Mouse (Mus musculus) limb, embryonic 15.5 days (tissue): ENCODE data around the gene Olfr1257. TPM values are rescaled to one million over a fixed set of nuclear protein-coding genes. Genes with fewer than 3 reads are reported as not detected.
"Not testable (repeated sequence)": the region's sequence is repeated elsewhere in the genome, so short reads cannot be mapped to it uniquely, and the experiment has no call there.

Experiments
- ATAC-seq: fragments of 200-750 bp; cut with Nextera tagmentation; 2 replicates; pipeline ENCODE4 v1.8.0; 2017; ENCODE audit warnings: low read depth, moderate TSS enrichment; ENCODE audit not compliant: insufficient number of reproducible peaks, low FRiP score, low TSS enrichment
- H3K27ac ChIP-seq: fragments of 300-500 bp; sonication (generic); 2 replicates; pipeline ENCODE4 v1.5.1; 2015; ENCODE audit warnings: moderate library complexity, mild to moderate bottlenecking, inconsistent platforms
- H3K27me3 ChIP-seq: fragments of 300-500 bp; sonication (generic); 2 replicates; pipeline ENCODE4 v1.6.1; 2015; ENCODE audit warnings: inconsistent platforms
- H3K36me3 ChIP-seq: fragments of 300-500 bp; sonication (generic); 2 replicates; pipeline ENCODE4 v1.6.1; 2015; ENCODE audit warnings: inconsistent platforms
- H3K4me1 ChIP-seq: fragments of 300-500 bp; sonication (generic); 2 replicates; pipeline ENCODE4 v1.6.1; 2015; ENCODE audit warnings: inconsistent platforms
- H3K4me2 ChIP-seq: fragments of 300-500 bp; sonication (generic); 2 replicates; pipeline ENCODE4 v1.6.1; 2015; ENCODE audit warnings: mild to moderate bottlenecking, inconsistent platforms
- H3K4me3 ChIP-seq: fragments of 300-500 bp; sonication (generic); 2 replicates; pipeline ENCODE4 v1.5.1; 2015; ENCODE audit warnings: mild to moderate bottlenecking, inconsistent platforms
- H3K9ac ChIP-seq: fragments of 300-500 bp; sonication (generic); 2 replicates; pipeline ENCODE4 v1.6.1; 2015; ENCODE audit warnings: inconsistent platforms
- H3K9me3 ChIP-seq: fragments of 300-500 bp; sonication (generic); 2 replicates; pipeline ENCODE4 v1.6.1; 2016; ENCODE audit warnings: inconsistent platforms
- WGBS: fragments of 180-500 bp; shearing (Covaris S2); methylation state at CpG from one replicate; pipeline ENCODE4 v1.1.7; 2015; 5-methylcytosine and 5-hydroxymethylcytosine counted together
- polyA plus RNA-seq: library from polyadenylated mRNA; unstranded; fragments of >200 nt; fragmentation: Nextera tagmentation; extraction: Ambion mirVana; gene quantifications from 2 replicates; pipeline ENCODE4 v1.2.1, GENCODE M21; 2015

Olfr1257 gene
- not detected in 2 replicates for polyA plus RNA-seq

DNA sequence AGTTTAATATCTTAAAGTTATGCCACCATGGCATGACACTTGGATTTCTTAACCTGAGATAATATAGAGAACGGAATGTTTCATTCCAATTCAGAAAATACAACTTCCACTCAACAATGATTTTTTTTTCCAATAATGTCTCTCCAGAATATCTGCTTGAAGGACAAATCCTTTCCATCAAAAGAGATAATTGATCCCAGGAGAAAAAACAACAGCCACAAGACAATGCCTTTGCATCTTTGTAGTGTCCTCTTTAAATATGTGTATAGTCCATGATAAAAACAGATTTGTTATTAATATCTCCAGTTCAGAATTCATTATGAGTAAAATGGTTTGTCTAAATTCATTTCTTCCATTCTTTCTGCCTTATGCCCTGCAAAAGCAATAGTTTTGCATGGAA, at the start of gene Olfr1257:
Gene Olfr1257, plus strand, starts transcription at position 301 of the 400 bp plus-strand sequence.
- Histone ChIP-seq H3K4me2 (no peak within 1 kb of the TSS), H3K36me3 (no peaks in the 10 kb centered on the region), H3K9me3 (no peaks in the 10 kb centered on the region), H3K4me1 (no peaks in the 10 kb centered on the region), H3K9ac (no peak within 1 kb of the TSS), H3K4me3 (no peak within 1 kb of the TSS), H3K27ac (no peak within 1 kb of the TSS), H3K27me3 (no peaks in the 10 kb centered on the region)
- 83% methylated on average over 1 of the region's 1 CpGs for WGBS
- ATAC-seq: no peak

DNA sequence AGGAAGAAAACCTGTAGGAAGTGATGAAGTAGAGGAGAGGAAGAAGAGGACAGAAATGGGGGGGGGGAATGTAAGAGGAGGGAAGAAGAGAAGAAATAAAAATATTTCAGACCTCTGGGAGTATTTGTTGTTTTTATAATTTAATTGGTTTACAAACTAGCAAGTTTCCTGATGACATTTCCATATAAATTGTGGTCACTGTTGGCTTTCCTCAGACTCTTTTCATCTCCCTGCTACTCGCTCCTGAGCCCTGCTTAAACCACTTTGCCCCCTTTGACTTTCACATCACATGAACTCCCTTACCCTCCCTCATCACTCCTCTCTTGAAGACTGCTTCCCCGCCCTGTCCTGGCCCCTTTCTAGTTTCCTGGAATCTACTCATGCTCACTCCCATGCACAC, 36.8 kb upstream of the Olfr1257 start, which contains the start of gene Olfr1256:
Gene Olfr1256, minus strand, starts transcription at position 101 of the 400 bp plus-strand sequence.
- Histone ChIP-seq H3K36me3 (no peaks in the 10 kb centered on the region), H3K4me2 (no peak within 1 kb of the TSS), H3K9ac (no peak within 1 kb of the TSS), H3K27ac (no peak within 1 kb of the TSS), H3K27me3 (no peaks in the 10 kb centered on the region), H3K9me3 (no peaks in the 10 kb centered on the region), H3K4me3 (no peak within 1 kb of the TSS), H3K4me1 (no peaks in the 10 kb centered on the region)
- 50% methylated on average over 2 of the region's 2 CpGs for WGBS
- no peak for ATAC-seq

DNA sequence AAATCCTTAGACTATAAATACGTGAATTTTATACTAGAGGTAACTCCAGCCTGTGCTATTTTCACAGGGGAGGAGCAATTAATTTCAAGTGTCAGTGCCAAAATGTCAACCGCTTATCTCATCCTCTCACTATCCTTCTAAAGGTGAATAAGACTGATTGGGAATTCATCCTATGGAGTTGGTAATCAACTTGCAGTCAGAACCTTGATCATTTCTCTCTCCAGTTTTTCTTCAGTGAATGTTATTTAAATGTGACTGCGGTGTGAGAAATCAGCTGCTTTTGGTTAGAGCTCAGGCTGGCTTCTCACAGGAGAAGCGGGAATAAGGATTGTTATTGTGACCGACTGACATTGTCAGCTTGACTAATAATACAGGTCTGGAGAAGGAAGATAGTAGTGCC, 30.1 kb upstream of the Olfr1257 start, which contains the start of gene Olfr48:
Gene Olfr48, minus strand, starts transcription at position 101 of the 400 bp plus-strand sequence.
- Histone ChIP-seq H3K27ac (no peak within 1 kb of the TSS), H3K9me3 (no peaks in the 10 kb centered on the region), H3K36me3 (no peaks in the 10 kb centered on the region), H3K27me3 (no peaks in the 10 kb centered on the region), H3K4me2 (no peak within 1 kb of the TSS), H3K9ac (no peak within 1 kb of the TSS), H3K4me3 (no peak within 1 kb of the TSS), H3K4me1 (no peaks in the 10 kb centered on the region)
- ATAC-seq: no peak
- WGBS: 79% methylated on average over 5 of the region's 5 CpGs

DNA sequence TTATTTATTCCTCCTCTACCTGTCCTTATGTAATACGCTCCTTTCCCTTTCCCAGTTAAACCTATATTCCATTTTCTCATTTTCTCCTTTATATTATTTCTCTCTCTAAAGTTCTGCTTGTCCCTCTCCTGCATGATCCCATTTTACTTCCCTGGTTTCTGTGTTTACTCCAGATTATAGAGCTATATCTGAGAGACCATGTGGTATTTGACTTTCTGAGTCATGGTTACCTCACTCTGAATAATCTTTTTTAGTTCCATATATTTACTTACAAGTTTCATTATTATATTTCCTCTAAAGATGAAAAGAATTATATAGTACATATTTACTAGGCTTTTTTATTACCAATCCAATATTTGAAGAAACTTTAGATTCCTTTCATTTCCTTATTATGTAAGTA, 29.0 kb upstream of the Olfr1257 start:
- H3K27me3 ChIP-seq: no peaks in the 10 kb centered on the region
- WGBS: 85% methylated on average over 1 of the region's 1 CpGs
- ATAC-seq: no peak

DNA sequence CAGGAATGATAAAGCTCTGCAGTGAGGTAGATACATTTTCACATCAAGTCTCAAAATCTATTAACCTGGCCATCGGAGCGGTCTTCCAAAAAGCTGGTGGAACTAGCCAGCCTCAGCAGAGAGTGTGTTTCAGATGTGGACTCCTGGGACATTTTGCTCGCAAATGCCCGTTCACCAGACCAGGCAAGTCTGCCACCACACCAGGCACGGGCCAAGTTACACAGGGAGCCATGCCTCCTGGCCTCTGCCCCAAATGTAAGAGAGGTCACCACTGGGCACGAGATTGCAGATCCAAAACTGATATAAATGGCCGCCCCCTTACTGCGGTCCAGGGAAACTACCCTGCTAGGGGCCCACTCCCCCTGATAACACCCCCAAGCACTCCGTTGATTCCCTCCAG, 34.4 kb downstream of the Olfr1257 start:
- ATAC-seq, H3K4me3 ChIP-seq, H3K36me3 ChIP-seq, H3K9ac ChIP-seq, H3K27ac ChIP-seq, H3K4me2 ChIP-seq, H3K4me1 ChIP-seq, H3K27me3 ChIP-seq, H3K9me3 ChIP-seq: not testable (repeated sequence)
- 87% methylated on average over 9 of the region's 9 CpGs for WGBS

More for the DNA sequence above, 29.0 kb upstream of the Olfr1257 start:
- H3K9ac ChIP-seq: no peak overlapping the region
- H3K36me3 ChIP-seq: no peaks in the 10 kb centered on the region
- no peak overlapping the region for H3K4me2 ChIP-seq
- H3K4me1 ChIP-seq: no peaks in the 10 kb centered on the region
- no peak overlapping the region for H3K4me3 ChIP-seq
- no peaks in the 10 kb centered on the region for H3K9me3 ChIP-seq
- no peak overlapping the region for H3K27ac ChIP-seq

DNA sequence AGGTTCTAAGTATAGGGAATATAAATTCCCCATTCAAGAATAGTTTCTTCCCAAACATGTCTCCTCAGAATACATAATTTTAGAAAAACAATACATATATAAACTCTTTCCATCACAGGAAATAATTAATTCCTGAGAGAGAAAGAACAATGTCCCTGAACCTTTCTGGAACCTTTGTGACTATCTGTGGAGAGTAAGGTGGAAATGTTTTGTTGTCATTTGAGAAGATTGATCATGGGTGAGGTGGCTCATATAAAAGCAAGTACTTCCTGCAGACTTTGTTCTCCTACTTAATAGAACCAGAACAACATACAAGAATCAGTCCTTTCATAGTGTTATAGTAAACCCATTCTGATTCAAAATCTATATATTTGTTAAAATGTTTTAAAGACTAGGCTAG, 48.8 kb downstream of the Olfr1257 start, which contains the start of gene Olfr1258:
Gene Olfr1258, plus strand, starts transcription at position 301 of the 400 bp plus-strand sequence.
- no peak for ATAC-seq
- no peak within 1 kb of the TSS for H3K9ac ChIP-seq
- no peaks in the 10 kb centered on the region for H3K36me3 ChIP-seq
- no peaks in the 10 kb centered on the region for H3K9me3 ChIP-seq
- H3K4me2 ChIP-seq: no peak within 1 kb of the TSS
- H3K27me3 ChIP-seq: no peaks in the 10 kb centered on the region
- no peak within 1 kb of the TSS for H3K27ac ChIP-seq
- H3K4me3 ChIP-seq: no peak within 1 kb of the TSS
- no peaks in the 10 kb centered on the region for H3K4me1 ChIP-seq

Other genes starting within 250 kb of the Olfr1257 start
- gene Olfr1249, start 243.5 kb upstream of the Olfr1257 start, polyA plus RNA-seq: not detected in 2 replicates
- not detected in 2 replicates for gene Olfr1250, start 217.0 kb upstream of the Olfr1257 start, polyA plus RNA-seq
- gene Olfr1251, start 206.5 kb upstream of the Olfr1257 start, polyA plus RNA-seq: not detected in 2 replicates
- not detected in 2 replicates for gene Olfr1252, start 153.4 kb upstream of the Olfr1257 start, polyA plus RNA-seq
- not detected in 2 replicates for gene Olfr1253, start 121.3 kb upstream of the Olfr1257 start, polyA plus RNA-seq
- not detected in 2 replicates for gene Olfr1254, start 84.8 kb upstream of the Olfr1257 start, polyA plus RNA-seq
- gene Olfr1255, start 66.4 kb upstream of the Olfr1257 start, polyA plus RNA-seq: not detected in 2 replicates
- gene Olfr1256, start 36.9 kb upstream of the Olfr1257 start, polyA plus RNA-seq: not detected in 2 replicates
- gene Olfr48, start 30.2 kb upstream of the Olfr1257 start, polyA plus RNA-seq: not detected in 2 replicates
- gene Olfr1258, start 48.9 kb downstream of the Olfr1257 start, polyA plus RNA-seq: not detected in 2 replicates
- not detected in 2 replicates for gene Olfr1259, start 70.2 kb downstream of the Olfr1257 start, polyA plus RNA-seq
- not detected in 2 replicates for gene Olfr1260, start 95.9 kb downstream of the Olfr1257 start, polyA plus RNA-seq
- not detected in 2 replicates for gene Olfr1261, start 112.8 kb downstream of the Olfr1257 start, polyA plus RNA-seq
- not detected in 2 replicates for gene Olfr1262, start 121.7 kb downstream of the Olfr1257 start, polyA plus RNA-seq
- gene Olfr1263, start 133.7 kb downstream of the Olfr1257 start, polyA plus RNA-seq: not detected in 2 replicates
- not detected in 2 replicates for gene Olfr1264, start 147.1 kb downstream of the Olfr1257 start, polyA plus RNA-seq
- not detected in 2 replicates for gene Olfr1265, start 156.9 kb downstream of the Olfr1257 start, polyA plus RNA-seq
- gene Olfr140, start 185.2 kb downstream of the Olfr1257 start, polyA plus RNA-seq: not detected in 2 replicates
- gene Olfr1269, start 243.0 kb downstream of the Olfr1257 start, polyA plus RNA-seq: not detected in 2 replicates